Mouse (Mus musculus): ENCODE measurements around the gene Tmem63b.

- TF ChIP-seq EP300 (IDR thresholded peaks at IDR 0.05) (no peak), CTCF (IDR thresholded peaks at IDR 0.05) (no peak)
These were observed 16.5 kb upstream of the Tmem63b start for GRCm38 (mm10) chr17:45703187-45703586.

All from lung, postnatal 0 days (tissue).